Mouse (Mus musculus): Measurements from ENCODE around the gene Prpf18. TPM values are rescaled to one million over a fixed set of nuclear protein-coding genes. Genes with fewer than 3 reads are reported as not detected.

The Prpf18 gene
- polyA plus RNA-seq, 1 experiment from 2014 or later, result 31.7 TPM

GRCm38 (mm10) chr2:4584252-4584651 is 67.7 kb downstream of the Prpf18 start:
- peaks cover 24% of the 10 kb centered on the region for H3K4me1 ChIP-seq (replicated peaks)
- no peaks in the 10 kb centered on the region for H3K36me3 ChIP-seq
- no peak for ATAC-seq
- H3K4me2 ChIP-seq (replicated peaks), result no peak overlapping the region
- no peak overlapping the region for H3K27ac ChIP-seq
- no peak overlapping the region for H3K9ac ChIP-seq
- no peaks in the 10 kb centered on the region for H3K9me3 ChIP-seq
- H3K4me3 ChIP-seq (replicated peaks), result no peak overlapping the region
- WGBS, result 77% methylated on average over 5 of the region's 5 CpGs
- H3K27me3 ChIP-seq (replicated peaks), result no peaks in the 10 kb centered on the region

GRCm38 (mm10) chr2:4582930-4583329 is 69.0 kb downstream of the Prpf18 start:
- Histone ChIP-seq H3K4me1 (replicated peaks) (peaks cover 20% of the 10 kb centered on the region), H3K4me2 (replicated peaks) (no peak overlapping the region), H3K36me3 (no peaks in the 10 kb centered on the region), H3K9me3 (no peaks in the 10 kb centered on the region), H3K27ac (no peak overlapping the region), H3K9ac (no peak overlapping the region), H3K4me3 (replicated peaks) (no peak overlapping the region), H3K27me3 (replicated peaks) (no peaks in the 10 kb centered on the region)
- ATAC-seq, result no peak
- WGBS, result 77% methylated on average over 2 of the region's 2 CpGs

GRCm38 (mm10) chr2:4580666-4581065 is 71.2 kb downstream of the Prpf18 start:
- no peaks in the 10 kb centered on the region for H3K36me3 ChIP-seq
- ATAC-seq, result no peak
- no peak overlapping the region for H3K4me2 ChIP-seq (replicated peaks)
- H3K9me3 ChIP-seq, result no peaks in the 10 kb centered on the region
- H3K9ac ChIP-seq, result no peak overlapping the region
- H3K27me3 ChIP-seq (replicated peaks), result no peaks in the 10 kb centered on the region
- no peak overlapping the region for H3K27ac ChIP-seq
- 83% methylated on average over 6 of the region's 6 CpGs for WGBS
- no peak overlapping the region for H3K4me3 ChIP-seq (replicated peaks)
- 0 out of 2 replicates have a peak, but pooled peaks cover 13% of the 10 kb centered on the region for H3K4me1 ChIP-seq (replicated peaks)

GRCm38 (mm10) chr2:4579357-4580068 is 72.4 kb downstream of the Prpf18 start:
- Histone ChIP-seq H3K4me3 (replicated peaks) (no peak overlapping the region), H3K27ac (peak overlapping the region; percentile 69), H3K9ac (no peak overlapping the region), H3K4me1 (replicated peaks) (0 out of 2 replicates have a peak, but pooled peaks cover 13% of the 10 kb centered on the region), H3K9me3 (no peaks in the 10 kb centered on the region), H3K4me2 (replicated peaks) (no peak overlapping the region), H3K36me3 (no peaks in the 10 kb centered on the region), H3K27me3 (replicated peaks) (no peaks in the 10 kb centered on the region)
- ATAC-seq, result 0 out of 2 replicates have a peak, but pooled peaks have one; percentile 26
- 52% methylated on average over 8 of the region's 8 CpGs for WGBS

- Histone ChIP-seq H3K4me2 (replicated peaks) (no peak overlapping the region), H3K9me3 (no peaks in the 10 kb centered on the region), H3K27me3 (replicated peaks) (no peaks in the 10 kb centered on the region), H3K27ac (no peak overlapping the region), H3K4me1 (replicated peaks) (0 out of 2 replicates have a peak, but pooled peaks cover 13% of the 10 kb centered on the region), H3K36me3 (0 out of 2 replicates have a peak, but pooled peaks cover 1% of the 10 kb centered on the region), H3K9ac (no peak overlapping the region), H3K4me3 (replicated peaks) (no peak overlapping the region)
- 63% methylated on average over 5 of the region's 5 CpGs for WGBS
- no peak for ATAC-seq
Observed at GRCm38 (mm10) chr2:4578291-4578690, 73.6 kb downstream of the Prpf18 start.

GRCm38 (mm10) chr2:4575975-4576374 is 75.9 kb downstream of the Prpf18 start:
- H3K27me3 ChIP-seq (replicated peaks), result no peaks in the 10 kb centered on the region
- H3K4me2 ChIP-seq (replicated peaks), result no peak overlapping the region
- ATAC-seq, result no peak
- no peak overlapping the region for H3K4me3 ChIP-seq (replicated peaks)
- no peaks in the 10 kb centered on the region for H3K9me3 ChIP-seq
- H3K4me1 ChIP-seq (replicated peaks), result peaks cover 20% of the 10 kb centered on the region; the same call in 1 of the 2 replicates
- 72% methylated on average over 7 of the region's 7 CpGs for WGBS
- no peak overlapping the region for H3K9ac ChIP-seq
- 0 out of 2 replicates have a peak, but pooled peaks cover 6% of the 10 kb centered on the region for H3K36me3 ChIP-seq
- H3K27ac ChIP-seq, result no peak overlapping the region

- no peak for ATAC-seq
- Histone ChIP-seq H3K27me3 (replicated peaks) (no peaks in the 10 kb centered on the region), H3K4me3 (replicated peaks) (no peak overlapping the region), H3K4me2 (replicated peaks) (no peak overlapping the region), H3K9ac (no peak overlapping the region), H3K4me1 (replicated peaks) (peaks cover 26% of the 10 kb centered on the region), H3K27ac (no peak overlapping the region), H3K36me3 (0 out of 2 replicates have a peak, but pooled peaks cover 6% of the 10 kb centered on the region), H3K9me3 (no peaks in the 10 kb centered on the region)
- WGBS, result 84% methylated on average over 2 of the region's 2 CpGs
Observed at GRCm38 (mm10) chr2:4575163-4575562, 76.8 kb downstream of the Prpf18 start.

- H3K9ac ChIP-seq, result no peak overlapping the region
- H3K9me3 ChIP-seq, result no peaks in the 10 kb centered on the region
- peaks cover 26% of the 10 kb centered on the region for H3K4me1 ChIP-seq (replicated peaks)
- H3K4me2 ChIP-seq (replicated peaks), result no peak overlapping the region
- H3K4me3 ChIP-seq (replicated peaks), result no peak overlapping the region
- no peaks in the 10 kb centered on the region for H3K27me3 ChIP-seq (replicated peaks)
- WGBS, result 86% methylated on average over 5 of the region's 5 CpGs
- H3K36me3 ChIP-seq, result 0 out of 2 replicates have a peak, but pooled peaks cover 6% of the 10 kb centered on the region
- H3K27ac ChIP-seq, result no peak overlapping the region
- no peak for ATAC-seq
Observed at GRCm38 (mm10) chr2:4574251-4574650, 77.7 kb downstream of the Prpf18 start.

GRCm38 (mm10) chr2:4573386-4573785 is 78.5 kb downstream of the Prpf18 start:
- Histone ChIP-seq H3K27me3 (replicated peaks) (no peaks in the 10 kb centered on the region), H3K36me3 (0 out of 2 replicates have a peak, but pooled peaks cover 6% of the 10 kb centered on the region), H3K4me3 (replicated peaks) (no peak overlapping the region), H3K9ac (no peak overlapping the region), H3K27ac (no peak overlapping the region), H3K9me3 (no peaks in the 10 kb centered on the region), H3K4me1 (replicated peaks) (peaks cover 25% of the 10 kb centered on the region), H3K4me2 (replicated peaks) (no peak overlapping the region)
- ATAC-seq, result no peak
- 54% methylated on average over 4 of the region's 4 CpGs for WGBS

- peak; percentile 69 for ATAC-seq
- Histone ChIP-seq H3K27me3 (replicated peaks) (no peaks in the 10 kb centered on the region), H3K4me1 (replicated peaks) (peaks cover 25% of the 10 kb centered on the region), H3K36me3 (0 out of 2 replicates have a peak, but pooled peaks cover 6% of the 10 kb centered on the region), H3K9ac (no peak overlapping the region), H3K4me3 (replicated peaks) (no peak overlapping the region), H3K27ac (no peak overlapping the region), H3K4me2 (replicated peaks) (no peak overlapping the region), H3K9me3 (no peaks in the 10 kb centered on the region)
- WGBS, result 67% methylated on average over 7 of the region's 7 CpGs
Observed at GRCm38 (mm10) chr2:4572498-4573263, 79.2 kb downstream of the Prpf18 start.
